Mouse (Mus musculus) adrenal gland (tissue): Measurements from ENCODE around the gene Inip.

Experiments used
- intact Hi-C: fragments of 180-260 bp; cut with DNase I; formaldehyde crosslinking; loops from one replicate; pipeline ENCODE4 v1.15.1; 2025
- long read RNA-seq, 2 experiments: library from polyadenylated mRNA; unstranded; transcript quantifications; one replicate each; pipeline ENCODE4 v2.0.0; 2020; ENCODE audit warnings: borderline replicate concordance in 1 of 2; ENCODE audit not compliant: insufficient replicate concordance in 1 of 2

The Inip gene
- long read RNA-seq, experiment 1, transcript Inip-202 (4 exons, 1,438 nt): major isoform, 7 of 14 reads
- long read RNA-seq, experiment 1, partial matches to known transcripts: 0 of 14 reads
- long read RNA-seq, experiment 1, other reads (novel, unspliced or antisense): 3 of 14 reads
- long read RNA-seq, experiment 2, transcript Inip-202 (4 exons, 1,438 nt): major isoform, 8 of 17 reads
- long read RNA-seq, experiment 2, partial matches to known transcripts: 1 of 17 reads
- long read RNA-seq, experiment 2, other reads (novel, unspliced or antisense): 4 of 17 reads

DNA sequence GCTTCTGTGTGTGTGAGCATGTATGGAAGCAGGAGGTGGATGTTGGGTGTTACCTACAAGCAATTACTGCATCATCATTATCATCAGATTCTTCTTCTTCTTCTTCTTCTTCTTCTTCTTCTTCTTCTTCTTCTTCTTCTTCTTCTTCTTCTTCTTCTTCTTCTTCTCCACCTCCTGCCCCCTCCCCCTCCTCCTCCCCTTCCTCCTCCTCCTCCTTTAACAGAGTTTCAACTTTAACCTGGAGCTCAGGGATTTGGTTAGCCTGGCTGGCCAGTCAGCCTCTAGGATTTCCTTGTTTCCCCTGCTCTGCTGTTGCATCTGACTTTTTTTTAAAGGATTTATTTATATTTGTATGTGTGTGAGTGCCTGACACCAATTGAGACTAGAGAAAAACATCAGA lies at the start of gene Inip:
Inip (minus strand) TSS at position 101 of the 400 bp plus-strand sequence.
- intact Hi-C loops: no loop called here

DNA sequence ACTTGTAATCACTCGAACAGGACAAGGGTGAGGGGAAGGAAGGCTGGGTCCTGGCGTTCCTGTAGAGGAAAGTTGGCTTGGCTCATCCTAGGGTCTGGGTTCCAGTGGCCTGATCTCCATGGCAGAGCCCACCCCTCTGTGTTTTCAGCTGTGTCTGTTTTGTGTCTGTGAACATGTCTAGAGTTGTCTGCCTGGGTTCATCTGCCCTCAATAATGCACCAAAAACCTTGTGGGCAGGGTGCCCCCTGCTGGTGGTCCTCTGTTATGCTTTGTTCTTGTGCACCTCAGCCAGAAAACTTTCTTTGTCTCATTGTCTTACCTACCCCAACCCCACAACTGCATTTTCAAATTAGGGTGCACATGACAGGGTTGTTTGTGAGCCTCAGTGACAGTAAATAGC lies 48.8 kb upstream of the Inip start:
- intact Hi-C loops: loop anchor here (2.0 to 10.0 kb wide), 3 partner anchors 43 to 235 kb away; partner anchors contain the start of gene Snx30

DNA sequence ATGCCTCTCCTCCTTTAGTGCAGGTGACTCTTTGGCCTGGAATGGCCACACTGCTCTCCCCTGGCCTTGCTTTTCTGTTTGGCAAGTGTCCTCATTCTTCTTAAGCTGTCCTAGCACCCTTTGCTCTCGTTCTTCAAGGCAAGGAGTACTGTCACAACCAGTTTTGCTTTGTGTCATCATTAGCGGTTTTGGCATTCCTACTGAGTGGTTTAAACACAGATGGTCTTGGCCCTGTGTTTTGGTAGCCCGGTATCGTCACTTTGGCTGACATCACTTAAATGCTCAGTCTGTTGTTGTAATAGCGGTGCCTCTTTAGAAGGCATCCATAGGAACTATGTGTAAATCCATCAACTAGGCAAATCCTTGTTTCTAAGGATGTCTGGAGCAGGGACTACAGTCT lies 46.1 kb upstream of the Inip start:
- intact Hi-C loops: no loop called here

DNA sequence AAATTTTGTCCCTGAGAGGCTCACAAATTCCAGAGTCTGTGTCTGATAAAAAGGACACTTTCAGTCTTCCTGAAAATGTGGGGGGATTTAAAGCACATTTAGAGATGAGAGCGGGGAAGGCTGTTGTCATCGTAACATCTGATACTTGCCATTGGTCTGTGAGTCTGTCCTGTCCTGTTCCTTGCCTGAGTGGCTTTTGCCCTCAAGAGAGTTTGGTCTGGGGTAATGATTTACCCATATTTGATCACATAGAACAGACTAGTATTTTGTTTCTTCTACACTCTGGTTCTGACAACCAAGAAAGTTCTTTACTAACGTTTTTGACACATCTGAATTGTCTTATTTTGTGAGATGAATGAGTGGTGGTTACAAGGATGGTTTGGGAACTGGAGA lies 43.9 kb upstream of the Inip start:
- intact Hi-C loops: no loop called here

DNA sequence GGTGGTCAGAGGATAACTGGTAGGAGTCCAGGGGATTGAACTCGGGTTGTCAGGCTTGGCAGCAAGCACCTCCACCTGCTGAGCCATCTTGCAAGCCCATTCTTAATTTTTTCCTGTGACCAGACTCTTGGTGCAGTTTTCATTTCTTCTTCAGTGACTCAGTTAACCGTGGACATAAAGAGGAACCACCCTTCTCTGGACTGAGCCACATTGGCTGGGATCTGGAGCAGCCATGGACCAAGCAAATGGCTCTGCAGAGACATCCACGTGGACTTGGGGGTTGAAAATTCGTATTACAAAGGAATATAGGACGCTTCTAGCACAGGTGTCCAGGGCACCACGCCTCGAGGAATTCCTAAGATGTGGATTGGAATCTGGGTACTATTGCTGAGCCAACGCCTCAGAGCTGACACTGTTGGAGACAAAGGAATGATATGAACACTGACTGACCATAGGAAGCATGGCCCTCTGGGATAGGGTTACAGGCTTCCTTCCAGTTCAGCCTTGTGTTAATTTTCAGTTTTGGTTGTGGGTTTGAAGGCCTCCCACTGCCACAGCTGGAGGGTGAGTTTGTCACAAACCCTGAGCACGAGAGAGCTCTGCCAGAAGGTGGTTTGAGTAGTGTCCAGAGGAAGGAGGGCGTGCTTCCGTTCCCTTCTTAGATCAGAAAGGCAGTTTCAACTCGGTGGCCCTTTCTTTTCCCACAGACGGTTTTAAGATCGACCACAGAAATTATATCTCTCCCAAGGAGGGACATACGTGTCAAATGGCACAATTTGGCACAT lies 43.3 kb upstream of the Inip start:
- intact Hi-C loops: no loop called here

DNA sequence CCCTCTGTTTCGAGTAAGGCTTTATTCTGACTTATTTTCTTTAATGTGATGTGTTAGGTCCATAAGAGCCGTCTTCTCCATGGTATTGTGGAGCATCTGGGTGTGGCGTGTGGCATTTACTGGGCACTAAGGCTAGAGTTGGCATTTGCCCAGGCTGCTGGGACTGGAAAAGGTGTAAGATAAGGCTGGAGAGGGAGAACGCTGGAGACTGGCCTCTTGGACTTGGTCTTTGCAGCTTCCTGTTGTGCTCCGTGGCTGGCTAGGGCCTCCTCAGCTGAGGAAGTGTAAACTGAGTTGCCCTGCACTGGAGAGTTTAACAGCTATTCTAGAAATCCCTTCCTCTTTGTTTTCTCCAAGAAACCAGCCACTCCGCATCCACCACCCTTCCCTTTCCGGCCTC lies 36.3 kb upstream of the Inip start:
- intact Hi-C loops: no loop called here

DNA sequence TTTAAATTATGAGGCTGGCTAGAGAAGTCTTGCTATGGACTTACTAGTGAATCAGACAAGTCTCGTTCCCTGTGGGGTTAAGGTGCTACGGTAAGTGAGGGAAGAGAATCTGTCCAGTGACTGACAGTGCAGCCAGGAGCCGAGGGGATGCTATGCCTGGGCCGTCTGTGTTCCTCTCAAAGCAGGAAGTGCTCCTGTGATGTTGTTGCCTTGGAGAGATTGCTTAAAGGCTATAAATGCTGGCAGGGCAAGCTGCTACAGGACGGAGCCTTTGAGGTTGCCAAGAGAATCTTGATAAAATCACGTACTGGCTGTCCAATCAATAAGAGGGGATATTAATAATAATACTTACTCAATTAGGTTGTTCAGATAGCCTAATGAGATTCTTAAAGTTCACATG lies 31.4 kb upstream of the Inip start:
- intact Hi-C loops: no loop called here

DNA sequence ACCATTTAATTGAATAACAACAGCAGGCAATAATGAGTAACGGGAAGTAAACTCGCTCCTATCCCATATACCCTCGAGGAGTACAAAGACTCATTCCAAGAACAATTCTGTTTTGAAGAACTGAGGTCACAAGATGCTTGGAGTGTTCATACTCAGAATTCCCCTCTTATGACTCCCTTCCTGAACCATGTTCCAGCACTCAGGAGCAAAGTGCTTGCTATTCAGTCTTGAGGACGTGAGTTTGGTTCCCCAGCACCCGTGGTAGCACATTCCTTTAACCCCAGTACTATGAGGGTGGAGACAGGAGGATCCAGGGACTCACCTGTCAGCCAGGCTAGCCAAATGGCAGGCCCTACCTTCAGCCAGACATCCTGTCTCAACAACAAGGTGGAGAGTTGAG lies 29.6 kb upstream of the Inip start:
- intact Hi-C loops: no loop called here

DNA sequence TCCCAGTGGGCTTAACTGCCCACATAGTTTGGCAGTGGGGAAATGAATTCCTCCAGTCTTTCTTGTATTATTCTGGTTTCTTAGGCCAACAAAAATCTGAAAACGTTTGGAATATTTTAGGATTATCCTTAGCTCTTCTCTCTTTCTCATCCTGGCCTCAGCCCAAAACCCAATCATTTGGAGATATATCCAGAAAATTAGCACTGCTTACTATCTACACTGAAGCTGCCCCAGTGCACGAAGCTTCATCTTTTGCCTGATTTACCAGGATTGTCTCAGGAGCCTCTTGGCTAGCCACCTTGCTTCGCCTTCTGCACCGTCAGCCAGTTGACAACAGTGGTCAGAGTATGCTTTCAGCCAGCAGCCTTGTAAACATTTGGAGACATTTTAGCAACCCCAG lies 27.7 kb upstream of the Inip start:
- intact Hi-C loops: no loop called here

DNA sequence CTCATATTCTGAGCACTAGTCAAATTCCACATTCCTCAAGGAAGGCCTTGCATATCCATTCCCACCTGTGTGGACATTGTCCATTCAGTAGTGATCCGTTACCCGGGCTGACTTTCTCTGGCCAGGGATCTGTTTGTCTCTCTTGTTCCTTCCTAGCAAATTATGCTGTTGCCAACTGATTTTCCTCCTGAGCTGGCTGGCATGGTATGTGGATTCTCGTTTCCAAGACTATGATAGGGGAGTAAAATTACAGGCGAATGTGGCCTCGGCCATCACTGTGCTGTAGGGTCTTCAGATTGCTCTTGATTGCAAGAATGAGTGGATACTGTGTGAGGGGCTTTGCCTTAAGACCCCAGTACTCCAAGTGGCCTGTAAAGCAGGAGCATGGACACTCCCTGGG lies 25.0 kb upstream of the Inip start:
- intact Hi-C loops: no loop called here

DNA sequence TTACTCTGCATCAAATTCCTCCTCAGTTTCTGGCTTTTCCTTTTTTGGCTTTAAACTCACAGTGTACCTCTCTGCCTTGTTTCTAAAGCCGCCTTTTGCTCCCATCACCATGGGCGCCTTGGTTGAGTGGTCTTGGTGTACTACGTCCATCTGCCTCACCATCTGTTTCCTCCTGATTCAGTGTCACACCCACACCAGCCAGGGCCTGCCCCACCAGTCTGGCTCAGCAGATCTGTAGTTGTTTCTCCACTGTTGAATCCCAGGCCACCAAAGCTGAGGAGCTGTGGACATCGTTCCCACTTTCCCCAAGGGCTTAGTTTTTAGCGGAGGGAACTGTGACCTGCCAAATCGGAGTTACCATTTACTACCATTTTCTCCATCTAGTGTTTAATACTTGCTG lies 24.2 kb upstream of the Inip start:
- intact Hi-C loops: no loop called here

DNA sequence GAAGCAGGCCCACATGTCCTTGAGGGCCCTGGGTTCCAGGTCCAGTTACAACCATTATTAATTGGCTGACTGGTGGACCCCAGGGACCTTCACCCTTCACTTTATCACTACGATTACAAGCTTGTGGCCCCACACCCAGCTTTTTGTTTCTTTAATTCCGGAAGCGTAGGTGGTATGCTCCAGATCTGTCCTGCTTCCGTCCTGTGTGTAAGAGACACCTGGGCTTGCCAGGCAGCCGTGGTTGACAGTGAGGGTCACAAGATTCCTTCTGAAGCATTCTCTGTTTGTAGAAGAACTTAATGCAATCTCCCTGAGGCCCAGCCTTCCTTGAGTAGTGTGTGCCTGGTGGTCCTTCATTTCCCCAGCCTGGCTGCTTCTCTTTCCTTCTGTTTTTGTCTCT lies 23.5 kb upstream of the Inip start:
- intact Hi-C loops: no loop called here

DNA sequence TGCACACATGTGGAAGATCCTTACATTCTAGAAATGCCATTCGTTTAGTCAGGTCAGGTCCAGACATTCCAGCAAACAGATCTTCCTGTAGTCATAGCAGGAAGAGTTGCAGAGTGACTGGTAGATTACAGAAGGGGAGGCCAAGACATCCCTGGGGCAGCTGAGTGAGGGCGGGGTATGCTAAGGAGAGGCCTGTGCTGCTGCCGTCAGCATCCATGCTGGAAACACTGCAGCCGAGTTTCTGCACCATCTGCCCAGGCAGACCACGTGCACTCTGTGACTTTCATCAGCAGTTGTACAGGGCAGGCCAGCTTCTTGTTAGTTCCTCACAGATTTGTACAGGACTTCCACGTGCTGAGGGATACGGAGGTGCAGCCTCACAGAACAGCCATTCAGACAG lies 22.1 kb upstream of the Inip start:
- intact Hi-C loops: no loop called here

DNA sequence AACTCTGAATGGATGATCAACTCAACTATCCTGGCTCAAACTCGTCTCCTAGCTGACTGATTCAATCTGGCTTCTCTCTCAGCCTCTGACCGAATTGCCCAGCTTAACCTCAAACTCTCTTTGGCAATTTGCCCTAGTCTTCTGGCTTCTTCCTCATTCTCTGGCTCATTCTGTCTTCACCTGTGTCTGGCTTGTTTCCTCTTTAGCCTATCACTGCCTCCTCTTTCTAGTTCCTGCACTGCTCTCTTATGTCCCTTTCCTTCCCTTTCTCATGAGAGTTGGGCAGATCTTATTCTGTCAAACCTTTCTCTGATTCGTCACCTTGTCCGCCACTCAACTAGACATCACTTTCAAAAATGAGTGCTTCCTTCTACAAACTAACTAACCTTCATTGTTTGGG lies 20.7 kb upstream of the Inip start:
- intact Hi-C loops: no loop called here

DNA sequence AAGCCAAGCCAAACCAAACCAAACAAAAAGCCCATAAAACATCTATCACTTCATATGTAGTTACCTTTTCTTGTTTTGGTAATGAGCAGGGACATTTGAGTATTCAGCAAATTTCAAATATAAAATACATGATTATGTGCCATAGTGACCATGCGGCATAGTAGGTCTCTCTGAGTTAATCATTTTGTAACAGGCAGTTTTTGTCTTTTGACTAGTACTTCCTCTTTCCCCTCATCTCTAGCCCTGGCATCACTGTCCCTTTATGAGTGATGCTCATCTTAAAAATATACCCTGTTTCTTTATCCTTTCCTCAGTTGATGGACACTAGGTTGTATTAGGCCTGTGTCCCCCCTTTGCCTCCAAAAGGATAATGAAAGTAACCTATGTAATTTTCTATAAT lies 20.1 kb upstream of the Inip start:
- intact Hi-C loops: no loop called here

DNA sequence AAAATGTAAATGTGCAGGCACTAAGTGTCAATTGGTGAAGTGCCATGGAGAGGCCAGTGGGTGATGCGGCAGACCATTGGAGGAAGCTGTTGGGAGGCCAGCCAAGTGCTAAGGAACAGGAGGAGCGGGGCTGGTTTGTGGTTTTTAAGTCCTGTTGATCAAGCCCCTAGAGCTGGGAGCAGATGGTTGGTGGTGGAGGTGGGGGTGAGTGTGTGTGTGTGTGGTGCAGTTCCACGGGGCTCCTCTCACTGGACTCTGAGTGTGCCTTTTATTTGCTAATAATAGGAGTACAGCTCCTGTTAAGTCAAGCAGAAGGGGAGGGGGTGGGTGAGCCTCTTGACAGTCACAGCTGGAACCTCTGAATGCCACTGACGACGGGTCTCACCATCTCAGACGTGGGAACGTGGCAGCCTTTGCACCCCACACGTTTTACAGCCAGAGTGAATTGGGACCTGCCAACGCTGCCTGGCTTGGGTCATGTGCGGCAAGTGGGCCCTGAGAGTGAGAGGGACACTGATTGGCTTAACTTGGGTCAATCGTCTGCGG lies 18.2 kb upstream of the Inip start:
- intact Hi-C loops: no loop called here

DNA sequence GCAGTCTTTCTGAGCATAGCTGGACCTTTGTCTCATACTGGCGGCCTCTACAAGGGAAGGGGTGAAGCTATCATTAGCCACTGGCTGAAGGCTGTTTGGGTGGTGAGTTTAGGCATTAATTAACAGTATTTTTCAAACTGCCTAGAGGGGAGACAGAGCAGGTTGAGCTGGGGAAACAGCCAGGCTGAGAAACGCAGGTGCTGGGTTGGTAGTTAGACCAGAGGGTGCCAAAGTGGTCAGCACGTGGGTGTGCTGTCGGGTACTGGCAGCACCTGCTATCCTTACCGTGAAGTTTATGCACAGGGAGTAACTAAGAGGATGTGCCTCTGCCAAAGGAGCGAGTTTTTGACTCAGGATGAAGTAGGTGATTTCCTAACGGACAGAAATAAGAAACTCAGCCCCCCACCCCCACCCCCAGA lies 17.7 kb upstream of the Inip start:
- intact Hi-C loops: no loop called here

DNA sequence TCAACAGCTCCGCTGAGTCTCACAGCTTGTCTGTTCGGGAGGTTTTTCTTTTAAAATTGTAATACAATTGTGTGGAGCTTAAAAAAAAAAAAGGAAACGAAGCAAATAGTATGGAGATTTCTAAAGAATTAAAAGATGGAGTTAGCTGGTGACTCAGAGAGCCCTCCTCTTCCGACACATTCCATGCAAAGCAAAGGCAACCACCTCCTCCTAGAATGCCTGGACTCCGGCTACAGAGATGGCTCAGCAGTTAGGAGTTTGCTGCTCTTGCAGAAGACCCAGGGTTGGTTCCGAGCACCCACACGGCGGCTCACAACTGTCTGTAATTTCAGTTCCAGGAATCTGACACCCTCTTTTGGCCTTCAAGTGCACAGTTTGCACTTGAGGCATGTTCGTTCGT lies 17.1 kb upstream of the Inip start:
- intact Hi-C loops: no loop called here

DNA sequence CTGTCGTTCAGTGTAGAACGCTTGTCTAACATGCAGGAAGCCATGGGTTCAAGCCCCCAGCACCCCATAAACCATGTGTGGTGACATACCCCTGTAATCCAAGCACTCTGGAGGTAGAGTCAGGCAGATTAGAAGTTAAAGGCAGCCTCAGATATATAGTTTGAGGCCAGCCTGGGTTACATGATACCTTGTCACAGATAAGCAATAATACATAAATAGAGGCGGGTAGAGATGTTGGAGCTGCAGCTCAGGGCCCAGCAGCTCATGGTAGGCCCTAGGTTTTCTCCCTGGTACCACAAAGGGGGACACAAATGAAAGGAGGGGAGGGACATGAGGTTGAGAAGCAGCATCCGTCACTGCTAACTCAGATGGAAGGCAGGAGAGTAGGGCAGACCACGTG lies 16.4 kb upstream of the Inip start:
- intact Hi-C loops: no loop called here

DNA sequence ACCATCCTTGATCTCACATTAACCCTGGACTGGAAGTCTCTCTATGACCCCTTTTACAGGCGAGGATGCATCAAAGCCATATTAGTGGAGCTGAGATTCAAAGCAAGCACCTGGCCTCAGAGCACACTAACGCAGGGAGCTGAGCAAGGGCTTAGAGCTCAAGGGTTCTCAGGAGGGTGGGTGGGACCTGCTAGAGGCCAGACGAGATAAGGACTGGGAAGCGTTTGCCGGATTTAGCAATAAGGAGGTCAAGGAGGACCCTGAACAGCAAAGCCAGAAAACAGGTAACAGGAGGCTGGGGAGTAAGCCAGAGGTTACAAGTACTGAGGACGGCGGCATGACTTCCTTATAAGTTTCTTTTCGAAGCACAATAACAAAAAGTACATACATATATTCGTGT lies 15.1 kb upstream of the Inip start:
- intact Hi-C loops: no loop called here

DNA sequence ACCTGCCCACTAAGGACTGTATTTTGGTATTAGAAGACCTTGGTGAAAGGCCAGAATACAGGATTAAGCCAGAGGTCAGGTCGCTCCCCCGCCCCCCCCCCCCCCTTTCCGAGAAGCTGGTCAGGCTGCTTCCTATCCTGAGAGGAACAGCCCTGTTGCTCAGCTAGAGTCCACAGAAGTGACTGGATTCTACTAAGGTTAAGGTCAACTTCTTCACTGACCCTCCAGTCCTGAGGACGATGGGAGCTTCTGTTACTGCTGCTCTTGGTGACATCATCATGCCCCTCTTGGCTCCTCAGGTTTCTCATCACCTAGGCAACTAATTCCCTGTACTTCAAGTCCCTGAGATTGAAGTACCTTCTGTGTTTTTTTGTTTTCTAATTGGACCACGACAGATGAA lies 14.6 kb upstream of the Inip start:
- intact Hi-C loops: no loop called here

DNA sequence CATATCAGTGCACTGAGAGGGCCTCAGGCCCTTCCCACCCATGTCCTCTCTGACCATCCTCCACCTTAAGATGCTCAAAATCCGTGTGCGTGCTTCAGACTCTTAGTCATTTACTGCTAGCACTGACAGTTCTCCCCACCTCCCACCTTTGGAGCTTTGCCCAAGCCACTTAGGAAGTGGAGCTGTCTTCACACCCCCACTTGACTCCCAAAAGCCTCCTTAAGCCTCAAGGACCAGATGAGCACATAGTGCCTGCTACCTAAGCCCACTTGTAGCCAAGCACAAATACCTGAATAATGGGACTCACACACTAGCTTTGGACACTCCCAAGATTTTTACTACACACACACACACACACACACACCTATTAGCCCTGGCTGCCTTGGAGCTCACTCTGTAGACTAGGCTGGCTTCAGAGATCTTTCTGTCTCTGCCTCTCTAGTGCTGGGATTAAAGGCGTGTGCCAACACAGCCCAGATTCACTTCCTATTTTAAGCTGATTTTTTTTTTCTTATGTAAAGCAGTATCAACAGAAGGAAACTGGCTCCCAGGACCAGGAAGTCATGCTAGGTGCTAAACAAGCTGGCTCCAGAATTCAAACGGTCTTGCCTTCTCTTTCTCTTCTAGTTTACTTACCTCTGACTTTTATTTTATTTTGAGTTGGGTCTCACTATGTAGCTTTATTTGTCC lies 13.9 kb upstream of the Inip start:
- intact Hi-C loops: no loop called here
